Mouse (Mus musculus): Measurements from ENCODE around the gene Nlgn2. TPM values are rescaled to one million over a fixed set of nuclear protein-coding genes. Genes with fewer than 3 reads are reported as not detected.
"Not testable (repeated sequence)": the region's sequence is repeated elsewhere in the genome, so short reads cannot be mapped to it uniquely, and the experiment has no call there.

Gene Nlgn2
- polyA plus RNA-seq, 1 experiment: 6.0 TPM

GRCm38 (mm10) chr11:69872451-69872850 lies 34.9 kb upstream of the Nlgn2 start:
- Histone ChIP-seq H3K4me3 (replicated peaks; ENCODE audit: control insufficient read depth, low read depth, low read length) (no peak overlapping the region), H3K27ac (ENCODE audit: control insufficient read depth, insufficient read depth, low read depth, low read length, poor library complexity) (no peak overlapping the region), H3K4me1 (ENCODE audit: control insufficient read depth, insufficient read depth, low read length) (no peaks in the 10 kb centered on the region)
- WGBS: 84% methylated on average over 4 of the region's 4 CpGs
- TF ChIP-seq CTCF (IDR thresholded peaks at IDR 0.05; ENCODE audit: control insufficient read depth, insufficient read depth, low read length) (no peak), POLR2A (IDR thresholded peaks at IDR 0.05; ENCODE audit: borderline replicate concordance, control insufficient read depth, low read depth, low read length) (no peak)

GRCm38 (mm10) chr11:69871822-69872221 lies 34.2 kb upstream of the Nlgn2 start:
- Histone ChIP-seq H3K4me1 (ENCODE audit: control insufficient read depth, insufficient read depth, low read length) (no peaks in the 10 kb centered on the region), H3K27ac (ENCODE audit: control insufficient read depth, insufficient read depth, low read depth, low read length, poor library complexity) (no peak overlapping the region), H3K4me3 (replicated peaks; ENCODE audit: control insufficient read depth, low read depth, low read length) (no peak overlapping the region)
- 87% methylated on average over 7 of the region's 7 CpGs for WGBS
- TF ChIP-seq POLR2A (IDR thresholded peaks at IDR 0.05; ENCODE audit: borderline replicate concordance, control insufficient read depth, low read depth, low read length) (no peak), CTCF (IDR thresholded peaks at IDR 0.05; ENCODE audit: control insufficient read depth, insufficient read depth, low read length) (no peak)

- TF ChIP-seq CTCF (IDR thresholded peaks at IDR 0.05; ENCODE audit: control insufficient read depth, insufficient read depth, low read length) (no peak), POLR2A (IDR thresholded peaks at IDR 0.05; ENCODE audit: borderline replicate concordance, control insufficient read depth, low read depth, low read length) (no peak)
- no peaks in the 10 kb centered on the region for H3K4me1 ChIP-seq (ENCODE audit: control insufficient read depth, insufficient read depth, low read length)
- no peak overlapping the region for H3K27ac ChIP-seq (ENCODE audit: control insufficient read depth, insufficient read depth, low read depth, low read length, poor library complexity)
- 88% methylated on average over 2 of the region's 2 CpGs for WGBS
- H3K4me3 ChIP-seq (replicated peaks; ENCODE audit: control insufficient read depth, low read depth, low read length): no peak overlapping the region
Observed at GRCm38 (mm10) chr11:69870289-69871069, 32.9 kb upstream of the Nlgn2 start.

- 68% methylated on average over 9 of the region's 9 CpGs for WGBS
- Histone ChIP-seq H3K27ac (ENCODE audit: control insufficient read depth, insufficient read depth, low read depth, low read length, poor library complexity) (no peak overlapping the region), H3K4me3 (replicated peaks; ENCODE audit: control insufficient read depth, low read depth, low read length) (no peak overlapping the region), H3K4me1 (ENCODE audit: control insufficient read depth, insufficient read depth, low read length) (no peaks in the 10 kb centered on the region; the same call in 1 of the 2 replicates)
- no peak for TF ChIP-seq CTCF (IDR thresholded peaks at IDR 0.05; ENCODE audit: control insufficient read depth, insufficient read depth, low read length)
Observed at GRCm38 (mm10) chr11:69867335-69867734, 29.8 kb upstream of the Nlgn2 start.

GRCm38 (mm10) chr11:69865561-69865960 lies 28.0 kb upstream of the Nlgn2 start:
- TF ChIP-seq POLR2A (IDR thresholded peaks at IDR 0.05; ENCODE audit: borderline replicate concordance, control insufficient read depth, low read depth, low read length) (no peak), CTCF (IDR thresholded peaks at IDR 0.05; ENCODE audit: control insufficient read depth, insufficient read depth, low read length) (no peak)
- H3K27ac ChIP-seq (ENCODE audit: control insufficient read depth, insufficient read depth, low read depth, low read length, poor library complexity): no peak overlapping the region
- no peaks in the 10 kb centered on the region; the same call in 1 of the 2 replicates for H3K4me1 ChIP-seq (ENCODE audit: control insufficient read depth, insufficient read depth, low read length)
- H3K4me3 ChIP-seq (replicated peaks; ENCODE audit: control insufficient read depth, low read depth, low read length): no peak overlapping the region
- 94% methylated on average over 9 of the region's 9 CpGs for WGBS

- H3K4me3 ChIP-seq (replicated peaks; ENCODE audit: control insufficient read depth, low read depth, low read length): no peak overlapping the region
- H3K27ac ChIP-seq (ENCODE audit: control insufficient read depth, insufficient read depth, low read depth, low read length, poor library complexity): no peak overlapping the region
- TF ChIP-seq POLR2A (IDR thresholded peaks at IDR 0.05; ENCODE audit: borderline replicate concordance, control insufficient read depth, low read depth, low read length): no peak
- no peaks in the 10 kb centered on the region; the same call in 1 of the 2 replicates for H3K4me1 ChIP-seq (ENCODE audit: control insufficient read depth, insufficient read depth, low read length)
- 50% methylated on average over 8 of the region's 8 CpGs for WGBS
Observed at GRCm38 (mm10) chr11:69864138-69864860, 26.7 kb upstream of the Nlgn2 start.

- not testable (repeated sequence) for H3K27ac ChIP-seq (ENCODE audit: control insufficient read depth, insufficient read depth, low read depth, low read length, poor library complexity); H3K4me3 ChIP-seq (replicated peaks; ENCODE audit: control insufficient read depth, low read depth, low read length); H3K4me1 ChIP-seq (ENCODE audit: control insufficient read depth, insufficient read depth, low read length)
- WGBS: 89% methylated on average over 3 of the region's 3 CpGs
Observed at GRCm38 (mm10) chr11:69863729-69864128, 26.1 kb upstream of the Nlgn2 start.

- no peak within 1 kb of the TSS for H3K4me3 ChIP-seq (replicated peaks; ENCODE audit: control insufficient read depth, low read depth, low read length)
- no peak within 1 kb of the TSS for H3K27ac ChIP-seq (ENCODE audit: control insufficient read depth, insufficient read depth, low read depth, low read length, poor library complexity)
- TF ChIP-seq CTCF (IDR thresholded peaks at IDR 0.05; ENCODE audit: control insufficient read depth, insufficient read depth, low read length) (no peak), POLR2A (IDR thresholded peaks at IDR 0.05; ENCODE audit: borderline replicate concordance, control insufficient read depth, low read depth, low read length) (no peak)
- H3K4me1 ChIP-seq (ENCODE audit: control insufficient read depth, insufficient read depth, low read length): no peaks in the 10 kb centered on the region; the same call in 1 of the 2 replicates
- 77% methylated on average over 30 of the region's 30 CpGs for WGBS
Observed at GRCm38 (mm10) chr11:69858113-69858998, 20.8 kb upstream of the Nlgn2 start, which contains the start of gene Tnk1. TSS of gene Tnk1 (minus strand) at chr11:69858730.

Measured in bone marrow, adult 2 months (tissue).